Mouse (Mus musculus): ENCODE measurements around the gene Vps11. TPM values are rescaled to one million over a fixed set of nuclear protein-coding genes. Genes with fewer than 3 reads are reported as not detected.
A peak's percentile ranks its signal among the peaks of the same experiment; 100 is the strongest.
"Not testable (repeated sequence)": the region's sequence is repeated elsewhere in the genome, so short reads cannot be mapped to it uniquely, and the experiment has no call there.

Vps11 gene
- total RNA-seq (2015; ENCODE audit: low replicate concordance) (7.7 and 8.2 TPM in 2 replicates), total RNA-seq (2017; ENCODE audit: low replicate concordance) (7.8 and 12.1 TPM in 2 replicates)

GRCm38 (mm10) chr9:44361190-44361917, at the start of gene Vps11:
Gene Vps11 (minus strand): TSS chr9:44361670.
- peak; percentile 97 for ATAC-seq (replicated peaks; ENCODE audit: low FRiP score, poor library complexity, severe bottlenecking)

- ATAC-seq (replicated peaks; ENCODE audit: low FRiP score, poor library complexity, severe bottlenecking), result no peak
These were observed 49.3 kb upstream of the Vps11 start for GRCm38 (mm10) chr9:44410647-44411336.

- not testable (repeated sequence) for ATAC-seq (replicated peaks; ENCODE audit: low FRiP score, poor library complexity, severe bottlenecking)
These were observed 47.2 kb upstream of the Vps11 start for GRCm38 (mm10) chr9:44408693-44409092.

- ATAC-seq (replicated peaks; ENCODE audit: low FRiP score, poor library complexity, severe bottlenecking), result peak; percentile 66
These were observed 46.3 kb upstream of the Vps11 start for GRCm38 (mm10) chr9:44407752-44408097.

GRCm38 (mm10) chr9:44406906-44407751, 45.7 kb upstream of the Vps11 start, which contains the start of the genes Rps25 and Trappc4:
Gene Rps25 (plus strand): TSS chr9:44407139.
Gene Trappc4 (minus strand): TSS chr9:44407600.
- ATAC-seq (replicated peaks; ENCODE audit: low FRiP score, poor library complexity, severe bottlenecking), result peak; percentile 96

GRCm38 (mm10) chr9:44405011-44405410, 43.5 kb upstream of the Vps11 start:
- no peak for ATAC-seq (replicated peaks; ENCODE audit: low FRiP score, poor library complexity, severe bottlenecking)

GRCm38 (mm10) chr9:44401081-44401480, 39.6 kb upstream of the Vps11 start:
- no peak for ATAC-seq (replicated peaks; ENCODE audit: low FRiP score, poor library complexity, severe bottlenecking)

GRCm38 (mm10) chr9:44399795-44400114, 38.3 kb upstream of the Vps11 start:
- no peak for ATAC-seq (replicated peaks; ENCODE audit: low FRiP score, poor library complexity, severe bottlenecking)

- ATAC-seq (replicated peaks; ENCODE audit: low FRiP score, poor library complexity, severe bottlenecking), result no peak
These were observed 37.8 kb upstream of the Vps11 start for GRCm38 (mm10) chr9:44399114-44399794.

GRCm38 (mm10) chr9:44398551-44398950, 37.1 kb upstream of the Vps11 start:
- no peak for ATAC-seq (replicated peaks; ENCODE audit: low FRiP score, poor library complexity, severe bottlenecking)

- no peak for ATAC-seq (replicated peaks; ENCODE audit: low FRiP score, poor library complexity, severe bottlenecking)
These were observed 36.6 kb upstream of the Vps11 start for GRCm38 (mm10) chr9:44398087-44398486.

- ATAC-seq (replicated peaks; ENCODE audit: low FRiP score, poor library complexity, severe bottlenecking), result peak; percentile 96
These were observed 35.4 kb upstream of the Vps11 start, which contains the start of gene Slc37a4 for GRCm38 (mm10) chr9:44396684-44397411. Gene Slc37a4 (plus strand): TSS chr9:44396852.

- peak; percentile 79 for ATAC-seq (replicated peaks; ENCODE audit: low FRiP score, poor library complexity, severe bottlenecking)
These were observed 30.0 kb upstream of the Vps11 start for GRCm38 (mm10) chr9:44391466-44391865.

GRCm38 (mm10) chr9:44389273-44389672, 27.8 kb upstream of the Vps11 start:
- peak; percentile 79 for ATAC-seq (replicated peaks; ENCODE audit: low FRiP score, poor library complexity, severe bottlenecking)

- no peak for ATAC-seq (replicated peaks; ENCODE audit: low FRiP score, poor library complexity, severe bottlenecking)
These were observed 25.8 kb upstream of the Vps11 start for GRCm38 (mm10) chr9:44387221-44387620.

GRCm38 (mm10) chr9:44384596-44384995, 23.1 kb upstream of the Vps11 start:
- no peak for ATAC-seq (replicated peaks; ENCODE audit: low FRiP score, poor library complexity, severe bottlenecking)

GRCm38 (mm10) chr9:44379862-44380261, 18.4 kb upstream of the Vps11 start:
- peak; percentile 14; the same call in 1 of the 2 replicates for ATAC-seq (replicated peaks; ENCODE audit: low FRiP score, poor library complexity, severe bottlenecking)

- peak; percentile 94 for ATAC-seq (replicated peaks; ENCODE audit: low FRiP score, poor library complexity, severe bottlenecking)
These were observed 17.8 kb upstream of the Vps11 start, which contains the start of gene Hyou1 for GRCm38 (mm10) chr9:44379054-44379834. Gene Hyou1 (plus strand): TSS chr9:44379490.
